8 mouse cellular contexts compared by ENCODE assay signal in the genomic region with DNA sequence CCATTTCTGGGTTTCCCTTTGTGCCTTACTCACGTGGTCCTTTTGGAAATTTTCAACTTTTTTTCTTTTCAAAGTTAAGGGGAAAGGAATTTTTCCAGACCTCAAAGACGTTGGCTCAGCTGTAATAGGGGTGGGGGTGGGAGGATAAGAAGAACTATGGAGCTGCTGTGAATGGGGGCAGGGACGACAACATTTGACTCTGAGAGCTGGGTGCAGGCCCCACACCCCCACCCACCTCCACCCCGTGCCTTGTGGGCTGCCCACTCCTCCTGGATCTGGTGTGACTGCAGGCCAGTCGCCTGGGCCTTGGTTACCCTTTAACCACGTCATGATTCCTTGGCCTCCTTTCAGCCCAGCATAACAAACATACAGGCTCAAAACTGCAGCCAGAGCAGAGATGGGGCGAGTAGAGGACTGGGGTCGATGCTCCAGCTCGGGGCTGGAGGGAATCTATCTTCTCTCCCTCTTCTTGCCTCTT.
DNase-seq lines count a peak whose midpoint lies in the region; ATAC-seq and TF ChIP-seq lines count a peak whose summit lies in the region.
"Had no signal": no experiment of that assay in that cellular context is flagged by ENCODE, and none has a peak within 500 bp of the region (broad histone marks: within the 10 kb centered on the region; RNA-seq: fewer than 3 reads in every experiment).

No protein-coding gene starts in this region.

- peak; percentile 5 for DNase-seq in urinary bladder, postnatal 25 days (ENCODE audit: low spot score)
- DNase-seq in urinary bladder, postnatal 14 days (ENCODE audit: low spot score): no peak
- peak; percentile 62 for DNase-seq in limb, embryonic 14.5 days (ENCODE audit: low spot score)
- DNase-seq in layer of hippocampus, adult 8-10 months (ENCODE audit: low spot score in 2 of 2): no peak
- DNase-seq in adrenal gland, postnatal 4 days (ENCODE audit: low spot score in 2 of 2): no peak
- DNase-seq in layer of hippocampus, postnatal 36 days: no peak
- DNase-seq: cerebellum, adult 11-12 months had no signal

- H3K9ac ChIP-seq in intestine, embryonic 15.5 days: no peak overlapping the region
- H3K9ac ChIP-seq in limb, embryonic 14.5 days (ENCODE audit: low read depth, low read length, severe bottlenecking): peak overlapping the region; percentile 40; the same call in 1 of the 2 replicates

- no peaks in the 10 kb centered on the region for H3K9me3 ChIP-seq in intestine, embryonic 15.5 days
- H3K9me3 ChIP-seq in limb, embryonic 14.5 days (ENCODE audit: control insufficient read depth, low read length): no peaks in the 10 kb centered on the region

- H3K4me1 ChIP-seq in intestine, embryonic 15.5 days (replicated peaks): peaks cover 39% of the 10 kb centered on the region
- peaks cover 64% of the 10 kb centered on the region for H3K4me1 ChIP-seq in limb, embryonic 14.5 days (ENCODE audit: control insufficient read depth, insufficient read depth, low read length)

- ATAC-seq in intestine, embryonic 15.5 days: peak; percentile 19; the same call in 1 of the 2 replicates
- ATAC-seq in limb, embryonic 14.5 days (ENCODE audit: low FRiP score, low read depth): peak; percentile 50

- no peaks in the 10 kb centered on the region for H3K27me3 ChIP-seq in intestine, embryonic 15.5 days (replicated peaks)
- H3K27me3 ChIP-seq in limb, embryonic 14.5 days (ENCODE audit: control insufficient read depth, insufficient read depth, low read length): no peaks in the 10 kb centered on the region

- H3K4me3 ChIP-seq in intestine, embryonic 15.5 days (replicated peaks): no peak overlapping the region
- H3K4me3 ChIP-seq in limb, embryonic 14.5 days (replicated peaks; ENCODE audit: low read length): no peak overlapping the region

- H3K36me3 ChIP-seq in intestine, embryonic 15.5 days: no peaks in the 10 kb centered on the region
- no peaks in the 10 kb centered on the region for H3K36me3 ChIP-seq in limb, embryonic 14.5 days (ENCODE audit: control insufficient read depth, insufficient read depth, low read length)

- no peak for TF ChIP-seq POLR2A in limb, embryonic 14.5 days (IDR thresholded peaks at IDR 0.05; ENCODE audit: borderline replicate concordance, extremely low read depth, insufficient read depth, insufficient read length)

- WGBS in intestine, embryonic 15.5 days: 16% methylated on average over 9 of the region's 9 CpGs
- WGBS in limb, embryonic 14.5 days: 22% methylated on average over 9 of the region's 9 CpGs

- 0 out of 2 replicates have a peak overlapping the region, but pooled peaks have one; percentile 20 for H3K4me2 ChIP-seq in intestine, embryonic 15.5 days (replicated peaks)
- peak overlapping the region; percentile 33 for H3K4me2 ChIP-seq in limb, embryonic 14.5 days (replicated peaks; ENCODE audit: low read depth, low read length, severe bottlenecking)

- peak overlapping the region; percentile 81 for H3K27ac ChIP-seq in intestine, embryonic 15.5 days
- peak overlapping the region; percentile 97 for H3K27ac ChIP-seq in limb, embryonic 14.5 days (replicated peaks; ENCODE audit: low read depth, low read length)

Comparison
In these comparisons a context has a peak if more than half of its experiments do, and no peak if none do; other contexts are left out.
1. DNase-seq: peak in urinary bladder, postnatal 25 days (single experiment) and limb, embryonic 14.5 days (single experiment); none in urinary bladder, postnatal 14 days (single experiment), layer of hippocampus, adult 8-10 months (0 of 2), adrenal gland, postnatal 4 days (0 of 2) and layer of hippocampus, postnatal 36 days (0 of 2).